Mouse (Mus musculus) heart, embryonic 12.5 days (tissue): ENCODE measurements around the gene Mmp17. TPM values are rescaled to one million over a fixed set of nuclear protein-coding genes. Genes with fewer than 3 reads are reported as not detected.
"Not testable (repeated sequence)": the region's sequence is repeated elsewhere in the genome, so short reads cannot be mapped to it uniquely, and the experiment has no call there.

ENCODE experiments used
- ATAC-seq: fragments of 200-750 bp; cut with Nextera tagmentation; 2 replicates; pipeline ENCODE4 v1.8.0; 2017; ENCODE audit warnings: moderate TSS enrichment, moderate library complexity; ENCODE audit not compliant: insufficient number of reproducible peaks, low FRiP score
- H3K27ac ChIP-seq: fragments of 300-500 bp; sonication (generic); 2 replicates; pipeline ENCODE4 v1.5.1; 2016; ENCODE audit warnings: mild to moderate bottlenecking, moderate library complexity; ENCODE audit not compliant: poor library complexity, severe bottlenecking
- H3K27me3 ChIP-seq: fragments of 300-500 bp; sonication (generic); replicated peaks from 2 replicates; pipeline ENCODE4 v1.6.1; 2016; ENCODE audit warnings: mild to moderate bottlenecking, moderate library complexity
- H3K36me3 ChIP-seq: fragments of 300-500 bp; sonication (generic); 2 replicates; pipeline ENCODE4 v1.6.1; 2016; ENCODE audit warnings: mild to moderate bottlenecking, moderate library complexity
- H3K4me1 ChIP-seq: fragments of 300-500 bp; sonication (generic); replicated peaks from 2 replicates; pipeline ENCODE4 v1.6.1; 2016; ENCODE audit warnings: mild to moderate bottlenecking
- H3K4me2 ChIP-seq: fragments of 300-500 bp; sonication (generic); 2 replicates; pipeline ENCODE4 v1.6.1; 2016; ENCODE audit warnings: mild to moderate bottlenecking, moderate library complexity
- H3K4me3 ChIP-seq: fragments of 300-500 bp; sonication (generic); 2 replicates; pipeline ENCODE4 v1.5.1; 2016; ENCODE audit warnings: mild to moderate bottlenecking
- H3K9ac ChIP-seq: fragments of 300-500 bp; sonication (generic); 2 replicates; pipeline ENCODE4 v1.6.1; 2016; ENCODE audit warnings: mild to moderate bottlenecking, moderate library complexity
- H3K9me3 ChIP-seq: fragments of 300-500 bp; sonication (generic); replicated peaks from 2 replicates; pipeline ENCODE4 v1.6.1; 2016; ENCODE audit warnings: mild to moderate bottlenecking, moderate library complexity
- WGBS: fragments of 180-500 bp; shearing (Covaris S2); methylation state at CpG from one replicate; pipeline ENCODE4 v1.1.7; 2016; 5-methylcytosine and 5-hydroxymethylcytosine counted together
- polyA plus RNA-seq: library from polyadenylated mRNA; unstranded; fragments of >200 nt; fragmentation: Nextera tagmentation; extraction: Ambion mirVana; gene quantifications from 2 replicates; pipeline ENCODE4 v1.2.1, GENCODE M21; 2016

Mmp17 gene
- polyA plus RNA-seq, 1 experiment from 2014 or later = 0.65 TPM

- peak overlapping the region; percentile 100 for H3K4me2 ChIP-seq
- H3K27me3 ChIP-seq = peaks cover 91% of the 10 kb centered on the region
- no peak overlapping the region; the same call in 1 of the 2 replicates for H3K4me3 ChIP-seq
- 63% methylated on average over 13 of the region's 13 CpGs for WGBS
- ATAC-seq = no peak
- no peaks in the 10 kb centered on the region for H3K36me3 ChIP-seq
- peaks cover 23% of the 10 kb centered on the region for H3K4me1 ChIP-seq
- H3K9ac ChIP-seq = peak overlapping the region; percentile 49; the same call in 1 of the 2 replicates
- H3K27ac ChIP-seq = no peak overlapping the region
- no peaks in the 10 kb centered on the region for H3K9me3 ChIP-seq
Observed at GRCm38 (mm10) chr5:129586471-129586870, 2.5 kb downstream of the Mmp17 start.

- Histone ChIP-seq H3K4me1 (peaks cover 5% of the 10 kb centered on the region), H3K9me3 (no peaks in the 10 kb centered on the region), H3K27me3 (peaks cover 57% of the 10 kb centered on the region), H3K4me2 (no peak overlapping the region), H3K36me3 (no peaks in the 10 kb centered on the region), H3K27ac (no peak overlapping the region), H3K9ac (0 out of 2 replicates have a peak overlapping the region, but pooled peaks have one; percentile 22), H3K4me3 (no peak overlapping the region)
- WGBS = 17% methylated on average over 11 of the region's 11 CpGs
- no peak for ATAC-seq
Observed at GRCm38 (mm10) chr5:129590915-129591314, 6.9 kb downstream of the Mmp17 start.

- Histone ChIP-seq H3K27ac (no peak overlapping the region), H3K9me3 (peaks cover 5% of the 10 kb centered on the region), H3K9ac (no peak overlapping the region), H3K4me2 (no peak overlapping the region), H3K36me3 (no peaks in the 10 kb centered on the region), H3K27me3 (peaks cover 26% of the 10 kb centered on the region), H3K4me3 (no peak overlapping the region), H3K4me1 (no peaks in the 10 kb centered on the region)
- WGBS = 31% methylated on average over 19 of the region's 19 CpGs
- ATAC-seq = peak; percentile 20; the same call in 1 of the 2 replicates
Observed at GRCm38 (mm10) chr5:129594116-129595114, 10.4 kb downstream of the Mmp17 start.

GRCm38 (mm10) chr5:129602071-129602487 is 18.1 kb downstream of the Mmp17 start:
- no peaks in the 10 kb centered on the region for H3K36me3 ChIP-seq
- no peaks in the 10 kb centered on the region for H3K4me1 ChIP-seq
- H3K4me2 ChIP-seq = 0 out of 2 replicates have a peak overlapping the region, but pooled peaks have one; percentile 18
- no peak overlapping the region for H3K4me3 ChIP-seq
- WGBS = 34% methylated on average over 16 of the region's 16 CpGs
- H3K9ac ChIP-seq = no peak overlapping the region
- ATAC-seq = no peak
- no peak overlapping the region for H3K27ac ChIP-seq
- H3K27me3 ChIP-seq = no peaks in the 10 kb centered on the region
- H3K9me3 ChIP-seq = peaks cover 5% of the 10 kb centered on the region

- Histone ChIP-seq H3K9me3 (no peaks in the 10 kb centered on the region), H3K9ac (no peak overlapping the region), H3K4me1 (no peaks in the 10 kb centered on the region), H3K36me3 (no peaks in the 10 kb centered on the region), H3K4me3 (no peak overlapping the region), H3K27me3 (no peaks in the 10 kb centered on the region), H3K4me2 (no peak overlapping the region), H3K27ac (no peak overlapping the region)
- no peak for ATAC-seq
- WGBS = 77% methylated on average over 8 of the region's 8 CpGs
Observed at GRCm38 (mm10) chr5:129607476-129607875, 23.5 kb downstream of the Mmp17 start.

- ATAC-seq = no peak
- no peaks in the 10 kb centered on the region for H3K27me3 ChIP-seq
- no peaks in the 10 kb centered on the region for H3K36me3 ChIP-seq
- no peak overlapping the region for H3K9ac ChIP-seq
- H3K4me1 ChIP-seq = no peaks in the 10 kb centered on the region
- H3K4me2 ChIP-seq = no peak overlapping the region
- 14% methylated on average over 1 of the region's 1 CpGs for WGBS
- no peaks in the 10 kb centered on the region for H3K9me3 ChIP-seq
- no peak overlapping the region for H3K4me3 ChIP-seq
- H3K27ac ChIP-seq = no peak overlapping the region
Observed at GRCm38 (mm10) chr5:129611060-129611459, 27.1 kb downstream of the Mmp17 start.

- not testable (repeated sequence) for H3K9me3 ChIP-seq, H3K27ac ChIP-seq, H3K27me3 ChIP-seq, H3K4me2 ChIP-seq, ATAC-seq, H3K36me3 ChIP-seq, H3K4me3 ChIP-seq, H3K4me1 ChIP-seq, H3K9ac ChIP-seq
- 50% methylated on average over 9 of the region's 9 CpGs for WGBS
Observed at GRCm38 (mm10) chr5:129620600-129620999, 36.6 kb downstream of the Mmp17 start.

- 81% methylated on average over 5 of the region's 5 CpGs for WGBS
- no peak for ATAC-seq
- H3K4me2 ChIP-seq = no peak overlapping the region
- no peak overlapping the region for H3K9ac ChIP-seq
- no peak overlapping the region for H3K27ac ChIP-seq
- no peak overlapping the region for H3K4me3 ChIP-seq
- no peaks in the 10 kb centered on the region for H3K4me1 ChIP-seq
- H3K36me3 ChIP-seq = no peaks in the 10 kb centered on the region
- H3K27me3 ChIP-seq = no peaks in the 10 kb centered on the region
- no peaks in the 10 kb centered on the region for H3K9me3 ChIP-seq
Observed at GRCm38 (mm10) chr5:129621361-129621760, 37.4 kb downstream of the Mmp17 start.

- H3K4me1 ChIP-seq = no peaks in the 10 kb centered on the region
- WGBS = 81% methylated on average over 6 of the region's 6 CpGs
- no peaks in the 10 kb centered on the region for H3K36me3 ChIP-seq
- no peak overlapping the region for H3K9ac ChIP-seq
- H3K4me3 ChIP-seq = no peak overlapping the region
- H3K27ac ChIP-seq = no peak overlapping the region
- no peaks in the 10 kb centered on the region for H3K27me3 ChIP-seq
- no peaks in the 10 kb centered on the region for H3K9me3 ChIP-seq
- ATAC-seq = no peak
- no peak overlapping the region for H3K4me2 ChIP-seq
Observed at GRCm38 (mm10) chr5:129626099-129626498, 42.1 kb downstream of the Mmp17 start.

GRCm38 (mm10) chr5:129626586-129626985 is 42.6 kb downstream of the Mmp17 start:
- not testable (repeated sequence) for H3K4me1 ChIP-seq, H3K9me3 ChIP-seq, H3K4me3 ChIP-seq, H3K4me2 ChIP-seq, ATAC-seq, H3K9ac ChIP-seq, H3K27me3 ChIP-seq, H3K27ac ChIP-seq, H3K36me3 ChIP-seq
- 72% methylated on average over 4 of the region's 4 CpGs for WGBS

GRCm38 (mm10) chr5:129632270-129633250 is 48.6 kb downstream of the Mmp17 start:
- H3K4me2 ChIP-seq, H3K4me1 ChIP-seq, ATAC-seq, H3K9ac ChIP-seq, H3K27ac ChIP-seq, H3K27me3 ChIP-seq, H3K4me3 ChIP-seq, H3K9me3 ChIP-seq, H3K36me3 ChIP-seq: not testable (repeated sequence)
- 84% methylated on average over 2 of the region's 2 CpGs for WGBS
